Mouse (Mus musculus) myocyte (in vitro differentiated cells): ENCODE measurements around the gene Osbpl6.

Experiments
- POLR2A ChIP-seq: IDR thresholded peaks from one replicate; pipeline ENCODE4 v1.6.1; 2011; ENCODE audit warnings: low read depth, mild to moderate bottlenecking, control low read depth, moderate library complexity; ENCODE audit not compliant: insufficient read length
- SRF ChIP-seq: IDR thresholded peaks from one replicate; pipeline ENCODE4 v1.6.1; 2011; ENCODE audit warnings: low read depth; ENCODE audit not compliant: control insufficient read depth, insufficient read length

DNA sequence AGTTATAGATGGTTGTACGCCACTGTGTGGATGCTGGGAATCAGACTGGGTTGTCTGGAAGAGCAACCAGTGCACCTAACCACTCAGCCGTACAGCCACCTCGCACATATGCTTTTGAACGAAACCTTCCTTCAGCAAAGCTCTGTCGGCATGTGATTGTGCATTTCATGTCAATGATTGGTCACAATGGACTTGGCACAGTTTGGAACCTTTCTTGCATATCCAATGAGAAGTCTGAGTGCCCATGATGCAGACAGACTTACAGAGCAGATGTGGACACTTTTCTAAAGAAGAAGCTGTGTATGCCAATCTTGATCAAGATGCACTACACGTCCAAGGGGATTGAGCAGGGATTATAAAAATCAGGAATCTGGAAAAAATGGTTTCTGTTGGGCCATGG, 85.1 kb downstream of the Osbpl6 start:
- TF ChIP-seq POLR2A (no peak), SRF (no peak)
